Mouse (Mus musculus) E14TG2a.4 (cell line): ENCODE measurements at regions not wholly inside any gene's neighbourhood (a gene's known extent, or its start where the extent isn't known, plus 50 kb on each side); places are given as distances from the start of the nearest gene placed in this dataset.
"Not testable (repeated sequence)": the region's sequence is repeated elsewhere in the genome, so short reads cannot be mapped to it uniquely, and the experiment has no call there.

ENCODE experiments used
- H3K27me3 ChIP-seq: 2 replicates; pipeline ENCODE4 v1.6.1; 2014; ENCODE audit warnings: low read length, control low read depth; ENCODE audit not compliant: insufficient read depth
- H3K36me3 ChIP-seq: 2 replicates; pipeline ENCODE4 v1.6.1; 2014; ENCODE audit warnings: low read length, control low read depth; ENCODE audit not compliant: insufficient read depth
- H3K4me1 ChIP-seq: replicated peaks from 2 replicates; pipeline ENCODE4 v1.6.1; 2014; ENCODE audit warnings: low read depth, low read length, control low read depth
- H3K4me3 ChIP-seq: replicated peaks from 2 replicates; pipeline ENCODE4 v1.5.1; 2014; ENCODE audit warnings: mild to moderate bottlenecking, low read length
- H3K9me3 ChIP-seq: 2 replicates; pipeline ENCODE4 v1.6.1; 2014; ENCODE audit warnings: low read length, control low read depth
- CTCF ChIP-seq: conservative IDR thresholded peaks from 2 replicates; pipeline ENCODE4 v1.5.1; 2014; ENCODE audit warnings: low read length
- NANOG ChIP-seq: IDR thresholded peaks from 2 replicates; pipeline ENCODE4 v1.6.1; 2014; ENCODE audit warnings: borderline replicate concordance, low read length, mixed read lengths
- POU5F1 ChIP-seq: IDR thresholded peaks from 2 replicates; pipeline ENCODE4 v1.6.1; 2014; ENCODE audit warnings: low read length, borderline replicate concordance

- TF ChIP-seq CTCF = no peak
- TF ChIP-seq NANOG = no peak
- TF ChIP-seq POU5F1 = no peak
- Histone ChIP-seq H3K9me3 (no peaks in the 10 kb centered on the region), H3K36me3 (no peaks in the 10 kb centered on the region)
These were observed 261.1 kb downstream of the Dad1 start for GRCm38 (mm10) chr14:53992712-53993286.

GRCm38 (mm10) chr14:53991390-53991789 lies 262.5 kb downstream of the Dad1 start:
- H3K36me3 ChIP-seq = no peaks in the 10 kb centered on the region
- H3K4me1 ChIP-seq = no peaks in the 10 kb centered on the region; the same call in 1 of the 2 replicates
- H3K9me3 ChIP-seq = no peaks in the 10 kb centered on the region
- no peak overlapping the region for H3K4me3 ChIP-seq
- H3K27me3 ChIP-seq = no peaks in the 10 kb centered on the region
- no peak for TF ChIP-seq CTCF
- TF ChIP-seq POU5F1 = no peak
- no peak for TF ChIP-seq NANOG

More at GRCm38 (mm10) chr14:53992712-53993286, 261.1 kb downstream of the Dad1 start:
- H3K4me3 ChIP-seq = no peak overlapping the region
- no peaks in the 10 kb centered on the region; the same call in 1 of the 2 replicates for H3K4me1 ChIP-seq
- H3K27me3 ChIP-seq = no peaks in the 10 kb centered on the region

- Histone ChIP-seq H3K36me3 (no peaks in the 10 kb centered on the region), H3K27me3 (no peaks in the 10 kb centered on the region), H3K9me3 (peaks cover 39% of the 10 kb centered on the region), H3K4me1 (no peaks in the 10 kb centered on the region), H3K4me3 (no peak overlapping the region)
- no peak for TF ChIP-seq POU5F1
- no peak for TF ChIP-seq NANOG
- no peak for TF ChIP-seq CTCF
These were observed 273.1 kb downstream of the Dad1 start for GRCm38 (mm10) chr14:53980771-53981170.

GRCm38 (mm10) chr14:53961426-53961825 lies 292.5 kb downstream of the Dad1 start:
- not testable (repeated sequence) for H3K4me3 ChIP-seq, H3K9me3 ChIP-seq, H3K4me1 ChIP-seq, H3K36me3 ChIP-seq, H3K27me3 ChIP-seq

GRCm38 (mm10) chr14:53960779-53961178 lies 293.1 kb downstream of the Dad1 start:
- no peaks in the 10 kb centered on the region for H3K36me3 ChIP-seq
- no peaks in the 10 kb centered on the region for H3K4me1 ChIP-seq
- H3K4me3 ChIP-seq = no peak overlapping the region
- H3K9me3 ChIP-seq = 0 out of 2 replicates have a peak, but pooled peaks cover 2% of the 10 kb centered on the region
- TF ChIP-seq CTCF = no peak
- no peak for TF ChIP-seq POU5F1
- no peak for TF ChIP-seq NANOG
- no peaks in the 10 kb centered on the region for H3K27me3 ChIP-seq

- H3K4me1 ChIP-seq, H3K4me3 ChIP-seq, H3K9me3 ChIP-seq, H3K36me3 ChIP-seq, H3K27me3 ChIP-seq: not testable (repeated sequence)
These were observed 318.1 kb downstream of the Dad1 start for GRCm38 (mm10) chr14:53935791-53936231.

GRCm38 (mm10) chr14:53935336-53935735 lies 318.6 kb downstream of the Dad1 start:
- H3K4me3 ChIP-seq, H3K36me3 ChIP-seq, H3K4me1 ChIP-seq, H3K27me3 ChIP-seq, H3K9me3 ChIP-seq: not testable (repeated sequence)

GRCm38 (mm10) chr14:53910871-53911270 lies 343.0 kb downstream of the Dad1 start:
- no peaks in the 10 kb centered on the region for H3K4me1 ChIP-seq
- no peaks in the 10 kb centered on the region for H3K36me3 ChIP-seq
- TF ChIP-seq POU5F1 (no peak), NANOG (no peak), CTCF (no peak)
- no peaks in the 10 kb centered on the region; the same call in 1 of the 2 replicates for H3K9me3 ChIP-seq
- H3K27me3 ChIP-seq = no peaks in the 10 kb centered on the region
- no peak overlapping the region for H3K4me3 ChIP-seq

GRCm38 (mm10) chr14:53904578-53904977 lies 349.3 kb downstream of the Dad1 start:
- TF ChIP-seq CTCF (no peak), POU5F1 (no peak), NANOG (no peak)
- Histone ChIP-seq H3K4me1 (no peaks in the 10 kb centered on the region), H3K27me3 (no peaks in the 10 kb centered on the region), H3K4me3 (no peak overlapping the region), H3K9me3 (peaks cover 16% of the 10 kb centered on the region), H3K36me3 (no peaks in the 10 kb centered on the region)
